Mouse (Mus musculus): ENCODE data around the gene Tekt2. TPM values are rescaled to one million over a fixed set of nuclear protein-coding genes. Genes with fewer than 3 reads are reported as not detected.

The Tekt2 gene
- polyA plus RNA-seq, 1 experiment from 2014 or later: 3.4 TPM

- H3K27ac ChIP-seq (replicated peaks; ENCODE audit: low read depth, low read length): no peak overlapping the region
- no peak overlapping the region for H3K4me2 ChIP-seq (ENCODE audit: low read depth, low read length)
- peaks cover 11% of the 10 kb centered on the region for H3K4me1 ChIP-seq (ENCODE audit: control insufficient read depth, insufficient read depth, low read length)
- no peak overlapping the region for H3K4me3 ChIP-seq (ENCODE audit: low read depth, low read length)
- peaks cover 4% of the 10 kb centered on the region; the same call in 1 of the 2 replicates for H3K27me3 ChIP-seq (ENCODE audit: control insufficient read depth, insufficient read depth, low read length)
- no peaks in the 10 kb centered on the region for H3K9me3 ChIP-seq (replicated peaks; ENCODE audit: control insufficient read depth, low read length)
- no peak for DNase-seq (ENCODE audit: low spot score)
- no peaks in the 10 kb centered on the region for H3K36me3 ChIP-seq (replicated peaks; ENCODE audit: control insufficient read depth, insufficient read depth, low read depth, low read length)
- WGBS: 75% methylated on average over 6 of the region's 6 CpGs
- no peak overlapping the region for H3K9ac ChIP-seq (replicated peaks; ENCODE audit: low read length)
- ATAC-seq (replicated peaks; ENCODE audit: insufficient number of reproducible peaks, low FRiP score, low TSS enrichment, low read depth): no peak
Measured at GRCm38 (mm10) chr4:126295152-126295551, 30.3 kb downstream of the Tekt2 start.

GRCm38 (mm10) chr4:126291196-126291595, 34.3 kb downstream of the Tekt2 start:
- no peak for ATAC-seq (replicated peaks; ENCODE audit: insufficient number of reproducible peaks, low FRiP score, low TSS enrichment, low read depth)

GRCm38 (mm10) chr4:126290314-126290713, 35.2 kb downstream of the Tekt2 start:
- H3K4me1 ChIP-seq (ENCODE audit: control insufficient read depth, insufficient read depth, low read length): 0 out of 2 replicates have a peak, but pooled peaks cover 2% of the 10 kb centered on the region

More at GRCm38 (mm10) chr4:126291196-126291595, 34.3 kb downstream of the Tekt2 start:
- Histone ChIP-seq H3K4me1 (ENCODE audit: control insufficient read depth, insufficient read depth, low read length) (0 out of 2 replicates have a peak, but pooled peaks cover 2% of the 10 kb centered on the region), H3K4me3 (ENCODE audit: low read depth, low read length) (no peak overlapping the region), H3K4me2 (ENCODE audit: low read depth, low read length) (no peak overlapping the region), H3K27ac (replicated peaks; ENCODE audit: low read depth, low read length) (no peak overlapping the region), H3K9me3 (replicated peaks; ENCODE audit: control insufficient read depth, low read length) (no peaks in the 10 kb centered on the region), H3K27me3 (ENCODE audit: control insufficient read depth, insufficient read depth, low read length) (peaks cover 13% of the 10 kb centered on the region), H3K9ac (replicated peaks; ENCODE audit: low read length) (no peak overlapping the region), H3K36me3 (replicated peaks; ENCODE audit: control insufficient read depth, insufficient read depth, low read depth, low read length) (no peaks in the 10 kb centered on the region)
- DNase-seq (ENCODE audit: low spot score): no peak
- 20% methylated on average over 13 of the region's 13 CpGs for WGBS

GRCm38 (mm10) chr4:126288085-126288666, 37.3 kb downstream of the Tekt2 start:
- Histone ChIP-seq H3K4me3 (ENCODE audit: low read depth, low read length) (no peak overlapping the region), H3K4me1 (ENCODE audit: control insufficient read depth, insufficient read depth, low read length) (0 out of 2 replicates have a peak, but pooled peaks cover 2% of the 10 kb centered on the region), H3K9me3 (replicated peaks; ENCODE audit: control insufficient read depth, low read length) (no peaks in the 10 kb centered on the region), H3K9ac (replicated peaks; ENCODE audit: low read length) (no peak overlapping the region), H3K4me2 (ENCODE audit: low read depth, low read length) (no peak overlapping the region), H3K27me3 (ENCODE audit: control insufficient read depth, insufficient read depth, low read length) (peaks cover 16% of the 10 kb centered on the region), H3K27ac (replicated peaks; ENCODE audit: low read depth, low read length) (no peak overlapping the region), H3K36me3 (replicated peaks; ENCODE audit: control insufficient read depth, insufficient read depth, low read depth, low read length) (no peaks in the 10 kb centered on the region)
- DNase-seq (ENCODE audit: low spot score) (no peak), ATAC-seq (replicated peaks; ENCODE audit: insufficient number of reproducible peaks, low FRiP score, low TSS enrichment, low read depth) (no peak)
- 41% methylated on average over 17 of the region's 17 CpGs for WGBS

More at GRCm38 (mm10) chr4:126290314-126290713, 35.2 kb downstream of the Tekt2 start:
- ATAC-seq (replicated peaks; ENCODE audit: insufficient number of reproducible peaks, low FRiP score, low TSS enrichment, low read depth) (no peak), DNase-seq (ENCODE audit: low spot score) (no peak)
- H3K9ac ChIP-seq (replicated peaks; ENCODE audit: low read length): no peak overlapping the region
- H3K27me3 ChIP-seq (ENCODE audit: control insufficient read depth, insufficient read depth, low read length): peaks cover 16% of the 10 kb centered on the region
- H3K4me2 ChIP-seq (ENCODE audit: low read depth, low read length): no peak overlapping the region
- H3K27ac ChIP-seq (replicated peaks; ENCODE audit: low read depth, low read length): no peak overlapping the region
- H3K4me3 ChIP-seq (ENCODE audit: low read depth, low read length): no peak overlapping the region
- WGBS: 76% methylated on average over 8 of the region's 8 CpGs
- no peaks in the 10 kb centered on the region for H3K9me3 ChIP-seq (replicated peaks; ENCODE audit: control insufficient read depth, low read length)
- H3K36me3 ChIP-seq (replicated peaks; ENCODE audit: control insufficient read depth, insufficient read depth, low read depth, low read length): no peaks in the 10 kb centered on the region

- ATAC-seq (replicated peaks; ENCODE audit: insufficient number of reproducible peaks, low FRiP score, low TSS enrichment, low read depth) (no peak), DNase-seq (ENCODE audit: low spot score) (no peak)
- Histone ChIP-seq H3K27me3 (ENCODE audit: control insufficient read depth, insufficient read depth, low read length) (peaks cover 16% of the 10 kb centered on the region), H3K27ac (replicated peaks; ENCODE audit: low read depth, low read length) (no peak overlapping the region), H3K4me2 (ENCODE audit: low read depth, low read length) (peak overlapping the region; percentile 8), H3K4me1 (ENCODE audit: control insufficient read depth, insufficient read depth, low read length) (0 out of 2 replicates have a peak, but pooled peaks cover 2% of the 10 kb centered on the region), H3K4me3 (ENCODE audit: low read depth, low read length) (peak overlapping the region; percentile 45), H3K9ac (replicated peaks; ENCODE audit: low read length) (no peak overlapping the region), H3K36me3 (replicated peaks; ENCODE audit: control insufficient read depth, insufficient read depth, low read depth, low read length) (no peaks in the 10 kb centered on the region), H3K9me3 (replicated peaks; ENCODE audit: control insufficient read depth, low read length) (no peaks in the 10 kb centered on the region)
- WGBS: 32% methylated on average over 11 of the region's 11 CpGs
Measured at GRCm38 (mm10) chr4:126287302-126287995, 38.0 kb downstream of the Tekt2 start.

GRCm38 (mm10) chr4:126286492-126286891, 39.0 kb downstream of the Tekt2 start, which contains the start of gene Col8a2:
Gene Col8a2 (plus strand): TSS chr4:126286793.
- DNase-seq (ENCODE audit: low spot score) (peak; percentile 39), ATAC-seq (replicated peaks; ENCODE audit: insufficient number of reproducible peaks, low FRiP score, low TSS enrichment, low read depth) (no peak)
- Histone ChIP-seq H3K4me1 (ENCODE audit: control insufficient read depth, insufficient read depth, low read length) (0 out of 2 replicates have a peak, but pooled peaks cover 2% of the 10 kb centered on the region), H3K27me3 (ENCODE audit: control insufficient read depth, insufficient read depth, low read length) (peaks cover 16% of the 10 kb centered on the region), H3K36me3 (replicated peaks; ENCODE audit: control insufficient read depth, insufficient read depth, low read depth, low read length) (no peaks in the 10 kb centered on the region), H3K4me2 (ENCODE audit: low read depth, low read length) (peak within 1 kb of the TSS; percentile 65), H3K4me3 (ENCODE audit: low read depth, low read length) (peak within 1 kb of the TSS; percentile 45), H3K9me3 (replicated peaks; ENCODE audit: control insufficient read depth, low read length) (no peaks in the 10 kb centered on the region), H3K27ac (replicated peaks; ENCODE audit: low read depth, low read length) (peak within 1 kb of the TSS; percentile 47; the same call in 1 of the 2 replicates), H3K9ac (replicated peaks; ENCODE audit: low read length) (peak within 1 kb of the TSS; percentile 60)
- WGBS: 2% methylated on average over 36 of the region's 42 CpGs

- WGBS: 90% methylated on average over 8 of the region's 8 CpGs
- peaks cover 16% of the 10 kb centered on the region for H3K27me3 ChIP-seq (ENCODE audit: control insufficient read depth, insufficient read depth, low read length)
- no peak overlapping the region for H3K27ac ChIP-seq (replicated peaks; ENCODE audit: low read depth, low read length)
Measured at GRCm38 (mm10) chr4:126283582-126283981, 41.9 kb downstream of the Tekt2 start.

GRCm38 (mm10) chr4:126281706-126282105, 43.8 kb downstream of the Tekt2 start:
- H3K9ac ChIP-seq (replicated peaks; ENCODE audit: low read length): no peak overlapping the region
- no peak overlapping the region for H3K27ac ChIP-seq (replicated peaks; ENCODE audit: low read depth, low read length)
- no peaks in the 10 kb centered on the region for H3K36me3 ChIP-seq (replicated peaks; ENCODE audit: control insufficient read depth, insufficient read depth, low read depth, low read length)
- H3K4me1 ChIP-seq (ENCODE audit: control insufficient read depth, insufficient read depth, low read length): 0 out of 2 replicates have a peak, but pooled peaks cover 2% of the 10 kb centered on the region
- no peak overlapping the region for H3K4me3 ChIP-seq (ENCODE audit: low read depth, low read length)
- H3K4me2 ChIP-seq (ENCODE audit: low read depth, low read length): no peak overlapping the region
- peaks cover 6% of the 10 kb centered on the region for H3K27me3 ChIP-seq (ENCODE audit: control insufficient read depth, insufficient read depth, low read length)
- H3K9me3 ChIP-seq (replicated peaks; ENCODE audit: control insufficient read depth, low read length): no peaks in the 10 kb centered on the region
- DNase-seq (ENCODE audit: low spot score): peak; percentile 64
- WGBS: 35% methylated on average over 9 of the region's 9 CpGs
- ATAC-seq (replicated peaks; ENCODE audit: insufficient number of reproducible peaks, low FRiP score, low TSS enrichment, low read depth): no peak

More at GRCm38 (mm10) chr4:126283582-126283981, 41.9 kb downstream of the Tekt2 start:
- H3K9me3 ChIP-seq (replicated peaks; ENCODE audit: control insufficient read depth, low read length): no peaks in the 10 kb centered on the region
- H3K36me3 ChIP-seq (replicated peaks; ENCODE audit: control insufficient read depth, insufficient read depth, low read depth, low read length): no peaks in the 10 kb centered on the region
- no peaks in the 10 kb centered on the region for H3K4me1 ChIP-seq (ENCODE audit: control insufficient read depth, insufficient read depth, low read length)
- DNase-seq (ENCODE audit: low spot score) (no peak), ATAC-seq (replicated peaks; ENCODE audit: insufficient number of reproducible peaks, low FRiP score, low TSS enrichment, low read depth) (no peak)
- H3K4me2 ChIP-seq (ENCODE audit: low read depth, low read length): no peak overlapping the region
- no peak overlapping the region for H3K4me3 ChIP-seq (ENCODE audit: low read depth, low read length)
- H3K9ac ChIP-seq (replicated peaks; ENCODE audit: low read length): no peak overlapping the region
